Mouse (Mus musculus): ENCODE results near the gene Mthfd1l.

DNA sequence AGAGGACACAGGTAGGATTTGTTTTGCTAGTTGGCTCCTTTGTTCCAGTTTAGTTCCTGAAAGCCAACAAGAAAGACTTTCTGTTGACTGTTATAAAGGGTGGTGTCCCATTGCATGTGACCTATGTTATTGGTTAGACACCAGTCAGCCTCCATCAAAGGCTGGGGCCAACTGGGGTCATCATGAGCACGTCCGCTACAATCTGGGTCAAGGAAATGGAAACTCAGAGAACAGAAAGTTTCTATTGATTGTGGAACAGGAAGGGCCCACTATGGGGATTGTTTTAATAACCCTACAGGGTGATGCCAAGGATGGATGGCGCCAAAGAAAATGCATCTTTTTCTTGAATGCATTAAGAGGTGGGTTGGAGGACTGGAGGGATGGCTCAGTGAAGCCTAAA lies 166.6 kb downstream of the Mthfd1l start:
- TF ChIP-seq POLR2A (IDR thresholded peaks at IDR 0.05; ENCODE audit: insufficient read depth, low read depth, low read length) (no peak), CTCF (IDR thresholded peaks at IDR 0.05) (no peak), EP300 (IDR thresholded peaks at IDR 0.05; ENCODE audit: insufficient read depth, low read depth, low read length) (no peak)

All from heart, adult 2 months (tissue).